Mouse (Mus musculus): ENCODE measurements around the gene Ccl1. TPM values are rescaled to one million over a fixed set of nuclear protein-coding genes. Genes with fewer than 3 reads are reported as not detected.

The Ccl1 gene
- polyA plus RNA-seq, 1 experiment, result not detected

- no peak for TF ChIP-seq GATA1 (IDR thresholded peaks at IDR 0.05; ENCODE audit: low read length)
Observed at GRCm38 (mm10) chr11:82181331-82181730, 124.2 kb downstream of the Ccl1 start.

DNA sequence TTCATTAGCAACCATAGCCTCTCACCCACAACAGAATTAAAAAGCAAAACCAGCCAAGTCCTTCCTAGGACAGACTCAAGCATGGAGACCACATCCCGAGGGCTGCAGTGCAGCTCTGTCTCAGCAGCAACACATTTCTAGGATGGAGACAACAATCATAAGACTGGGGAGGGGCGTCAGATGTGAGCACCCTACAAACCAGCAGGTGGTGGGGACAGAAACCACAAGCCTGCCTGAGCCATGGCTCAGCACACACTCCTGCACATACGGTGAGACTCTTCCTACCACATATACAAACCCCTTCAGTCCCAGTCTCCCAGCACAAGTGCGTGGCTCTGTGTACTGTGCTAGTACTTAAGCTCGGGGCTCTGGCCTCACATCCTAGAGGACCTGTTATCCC lies 127.3 kb downstream of the Ccl1 start:
- TF ChIP-seq GATA1 (IDR thresholded peaks at IDR 0.05; ENCODE audit: low read length), result no peak

DNA sequence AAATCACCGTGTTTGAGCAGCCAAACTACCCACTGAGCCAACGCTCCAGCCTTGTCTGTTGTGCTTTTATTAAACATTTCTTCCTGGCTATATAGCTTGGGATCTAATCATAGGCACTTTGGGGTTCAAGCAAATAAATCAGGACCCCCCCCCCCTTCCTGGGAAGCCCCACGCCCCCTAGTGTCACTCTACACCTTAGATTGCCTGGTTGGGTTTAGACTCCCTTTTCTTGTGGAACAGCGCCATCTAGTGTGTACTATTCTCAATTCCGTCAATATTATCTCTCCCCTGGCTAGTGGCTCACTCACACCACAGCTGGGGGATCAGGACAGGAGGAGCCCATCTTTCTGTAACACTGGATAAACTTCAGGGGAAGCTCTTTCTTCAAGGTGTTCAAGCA lies 127.8 kb downstream of the Ccl1 start:
- no peak for TF ChIP-seq GATA1 (IDR thresholded peaks at IDR 0.05; ENCODE audit: low read length)

DNA sequence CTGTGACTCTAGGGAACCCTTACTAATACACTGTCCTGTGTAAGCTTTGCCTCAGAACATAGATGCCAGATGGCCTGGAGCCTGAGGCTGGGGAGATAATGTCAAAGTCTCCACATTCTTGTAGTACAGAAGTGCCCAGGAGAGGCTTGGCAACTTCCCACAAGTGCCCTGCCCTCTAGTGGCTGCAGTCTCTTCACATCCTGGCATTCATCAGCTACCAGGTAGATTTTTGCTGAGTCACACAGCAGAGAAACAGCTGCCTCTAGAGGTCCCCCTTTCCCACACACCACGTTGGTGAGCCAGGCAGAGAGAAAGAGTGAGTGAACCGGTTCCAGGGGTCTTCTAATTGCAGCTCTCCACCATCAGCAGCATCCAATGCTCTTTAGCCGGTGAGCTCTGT lies 130.7 kb downstream of the Ccl1 start:
- TF ChIP-seq GATA1 (IDR thresholded peaks at IDR 0.05; ENCODE audit: low read length), result no peak

DNA sequence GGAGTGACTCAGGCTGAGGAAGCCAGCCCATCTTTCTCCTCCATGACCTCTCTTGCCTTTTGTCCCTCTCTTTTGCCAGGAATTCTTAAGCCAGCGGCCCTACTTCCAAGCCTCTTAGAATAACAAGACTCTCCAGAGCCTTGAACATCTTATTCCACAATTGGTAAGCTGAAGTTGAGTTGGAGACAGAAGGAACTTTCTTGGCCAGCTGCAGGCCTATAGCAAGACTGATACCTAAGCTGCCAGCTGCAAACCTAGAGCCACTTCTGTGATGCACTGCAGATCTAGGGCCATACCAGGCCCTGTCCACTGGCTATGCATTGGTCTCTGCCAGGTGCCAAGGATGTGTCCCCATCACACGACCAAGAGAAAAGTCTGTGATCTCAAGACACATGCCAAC lies 132.0 kb downstream of the Ccl1 start:
- TF ChIP-seq GATA1 (IDR thresholded peaks at IDR 0.05; ENCODE audit: low read length), result no peak

- no peak for TF ChIP-seq GATA1 (IDR thresholded peaks at IDR 0.05; ENCODE audit: low read length)
Observed at GRCm38 (mm10) chr11:82171316-82172071, 134.0 kb downstream of the Ccl1 start.

- no peak for TF ChIP-seq GATA1 (IDR thresholded peaks at IDR 0.05; ENCODE audit: low read length)
Observed at GRCm38 (mm10) chr11:82169456-82169855, 136.0 kb downstream of the Ccl1 start.

- no peak for TF ChIP-seq GATA1 (IDR thresholded peaks at IDR 0.05; ENCODE audit: low read length)
Observed at GRCm38 (mm10) chr11:82168308-82168707, 137.2 kb downstream of the Ccl1 start.

DNA sequence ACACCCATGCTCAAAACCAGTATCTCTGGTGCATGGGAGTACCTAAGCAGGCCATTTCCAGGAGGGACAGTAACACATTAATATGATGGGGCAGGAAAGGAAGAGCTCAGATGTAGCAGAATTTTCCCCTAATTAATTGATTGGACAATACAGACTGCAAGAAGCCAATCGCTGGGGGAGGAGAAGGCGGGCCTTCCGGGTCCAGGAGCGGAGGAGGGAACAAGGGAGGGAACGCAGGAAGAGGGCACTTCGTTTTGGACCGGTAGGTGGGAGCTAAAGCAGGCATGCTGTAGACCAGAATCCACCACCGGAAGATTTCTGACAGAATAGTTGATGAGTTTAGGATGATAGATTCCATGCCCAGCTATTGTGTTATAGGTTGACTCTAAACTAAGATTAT lies 142.2 kb downstream of the Ccl1 start:
- no peak for TF ChIP-seq GATA1 (IDR thresholded peaks at IDR 0.05; ENCODE audit: low read length)

GRCm38 (mm10) chr11:82159126-82159525 lies 146.4 kb downstream of the Ccl1 start:
- TF ChIP-seq GATA1 (IDR thresholded peaks at IDR 0.05; ENCODE audit: low read length), result no peak

- TF ChIP-seq GATA1 (IDR thresholded peaks at IDR 0.05; ENCODE audit: low read length), result no peak
Observed at GRCm38 (mm10) chr11:82139492-82140094, 165.9 kb downstream of the Ccl1 start.

DNA sequence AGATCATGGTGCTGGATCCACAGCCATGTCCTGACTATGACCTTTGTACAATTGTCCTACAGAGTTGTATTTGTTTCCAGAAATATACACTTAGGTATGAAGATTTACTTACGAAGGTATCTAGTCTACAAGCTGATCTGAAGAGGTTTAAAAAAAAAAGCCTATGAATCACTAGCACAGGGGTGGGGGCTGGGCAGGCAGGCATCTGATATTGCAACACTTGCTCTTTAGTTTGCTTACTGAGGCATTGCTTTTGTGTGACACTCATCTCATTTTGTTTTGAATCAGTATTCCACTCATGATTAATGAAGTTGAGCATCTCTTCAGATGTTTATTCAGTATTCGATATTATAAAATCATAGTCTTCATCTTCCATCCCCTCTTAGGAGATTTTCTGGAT lies 169.3 kb downstream of the Ccl1 start:
- TF ChIP-seq GATA1 (IDR thresholded peaks at IDR 0.05; ENCODE audit: low read length), result no peak

GRCm38 (mm10) chr11:82132977-82133376 lies 172.5 kb downstream of the Ccl1 start:
- no peak for TF ChIP-seq GATA1 (IDR thresholded peaks at IDR 0.05; ENCODE audit: low read length)

Other genes starting within 250 kb of the Ccl1 start
- not detected in 2 replicates for gene Ccl11, start 247.9 kb downstream of the Ccl1 start, polyA plus RNA-seq (2012)
- gene Ccl12, start 203.8 kb downstream of the Ccl1 start, polyA plus RNA-seq (2012), result not detected in 2 replicates
- gene Ccl8, start 190.5 kb downstream of the Ccl1 start, polyA plus RNA-seq (2012), result not detected in 2 replicates
- gene Tmem132e, start 83.2 kb upstream of the Ccl1 start, polyA plus RNA-seq (2012), result not detected in 2 replicates

All from G1E-ER4 (cell line).